Mouse (Mus musculus): ENCODE results near the gene C730034F03Rik. TPM values are rescaled to one million over a fixed set of nuclear protein-coding genes. Genes with fewer than 3 reads are reported as not detected.

C730034F03Rik gene
- 1.7 and 2.2 TPM in 2 replicates for polyA plus RNA-seq (2014; fragmentation: Nextera tagmentation; extraction: Ambion mirVana)

DNA sequence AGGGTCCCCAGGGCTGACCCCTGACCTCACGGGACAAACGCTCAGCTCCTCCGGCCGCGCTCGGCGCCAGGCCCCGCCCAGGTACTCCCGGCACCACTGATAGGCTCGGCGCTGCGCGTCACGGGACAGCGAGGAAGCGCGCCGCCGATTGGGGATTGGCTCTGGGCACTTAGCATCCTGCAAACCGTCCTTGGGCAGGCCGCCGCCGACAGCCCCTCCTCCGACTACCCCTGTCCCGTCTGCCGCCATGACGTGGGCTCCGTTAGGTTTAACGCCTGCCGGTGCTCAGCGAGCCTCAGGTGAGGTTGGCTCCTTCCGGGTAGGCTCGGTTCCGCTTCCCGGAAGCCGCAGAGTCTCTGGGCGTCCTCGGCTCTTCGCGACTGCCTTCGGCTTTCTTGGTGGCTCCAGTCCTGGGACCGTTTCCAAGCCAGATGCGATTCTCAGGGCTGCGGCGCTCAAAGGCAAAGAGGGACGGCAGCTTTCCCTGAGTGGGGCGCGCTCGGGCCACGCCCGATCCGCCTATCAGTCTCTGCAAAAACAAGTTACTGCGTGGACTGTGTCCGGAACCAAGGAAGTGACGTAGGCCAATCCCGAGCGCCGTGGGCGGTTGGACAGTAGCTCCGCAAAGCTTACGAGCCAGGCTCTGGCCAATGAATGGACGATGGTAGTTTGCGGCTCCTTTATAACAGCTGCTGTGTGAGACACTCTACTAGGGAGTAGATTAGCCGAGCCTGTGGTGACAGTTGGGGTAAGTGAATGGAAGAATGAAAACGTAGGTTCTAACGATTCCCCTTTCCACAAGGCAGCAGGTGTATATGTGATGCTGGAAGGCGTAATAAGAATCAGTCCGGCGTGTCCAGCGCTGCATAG is at the start of gene C730034F03Rik, which contains the start of the genes Gm44502 and Chkb:
Gene C730034F03Rik, plus strand, starts transcription at position 238 of the 870 bp plus-strand sequence.
Gene Gm44502, minus strand, starts transcription at position 345 of the 870 bp plus-strand sequence.
Gene Chkb, minus strand, starts transcription at position 557 of the 870 bp plus-strand sequence.
- under 1% methylated on average over 66 of the region's 70 CpGs for WGBS

DNA sequence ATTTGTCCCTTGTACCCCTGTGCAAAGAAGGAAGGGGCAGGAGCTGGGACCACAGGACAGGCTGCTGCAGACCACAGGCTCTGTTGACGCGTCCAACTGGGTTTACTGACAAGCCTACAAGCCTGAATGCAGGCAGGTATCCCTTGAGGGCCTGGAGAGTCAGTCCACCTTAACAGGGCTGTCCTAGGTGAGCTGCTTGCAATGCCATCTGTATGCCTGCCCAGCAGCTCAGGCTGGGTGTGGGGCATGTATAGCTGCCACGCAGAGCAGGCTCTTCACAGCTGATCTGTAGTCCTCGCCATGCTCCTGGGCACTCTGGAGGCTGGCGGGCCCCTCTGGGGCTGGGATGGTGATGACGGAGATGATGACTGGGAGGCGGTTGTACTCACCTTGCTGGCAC is 44.8 kb upstream of the C730034F03Rik start, which contains the start of gene Klhdc7b:
Gene Klhdc7b, plus strand, starts transcription at position 301 of the 400 bp plus-strand sequence.
- Histone ChIP-seq H3K36me3 (ENCODE audit: control insufficient read depth, insufficient read depth, low read length) (no peaks in the 10 kb centered on the region), H3K27ac (ENCODE audit: low read depth) (no peak within 1 kb of the TSS), H3K4me1 (replicated peaks; ENCODE audit: control insufficient read depth, insufficient read depth, low read length) (peaks cover under 1% of the 10 kb centered on the region), H3K4me3 (ENCODE audit: low read depth, low read length) (no peak within 1 kb of the TSS), H3K27me3 (replicated peaks; ENCODE audit: control insufficient read depth, insufficient read depth, low read length) (peaks cover 11% of the 10 kb centered on the region), H3K4me2 (ENCODE audit: low read length) (no peak within 1 kb of the TSS), H3K9ac (ENCODE audit: low read length) (no peak within 1 kb of the TSS), H3K9me3 (ENCODE audit: control insufficient read depth, low read length) (no peaks in the 10 kb centered on the region)
- ATAC-seq (replicated peaks; ENCODE audit: low FRiP score, low TSS enrichment, low read depth), result no peak
- no peak for DNase-seq (ENCODE audit: low spot score)
- WGBS, result 82% methylated on average over 7 of the region's 7 CpGs

More for the DNA sequence above, at the start of gene C730034F03Rik, which contains the start of the genes Gm44502 and Chkb:
- H3K4me2 ChIP-seq (ENCODE audit: low read length), result peak within 1 kb of the TSS; percentile 90
- peak; percentile 95 for DNase-seq (ENCODE audit: low spot score)
- H3K4me1 ChIP-seq (replicated peaks; ENCODE audit: control insufficient read depth, insufficient read depth, low read length), result peaks cover 14% of the 10 kb centered on the region; the same call in 1 of the 2 replicates
- H3K36me3 ChIP-seq (ENCODE audit: control insufficient read depth, insufficient read depth, low read length), result peaks cover 23% of the 10 kb centered on the region
- H3K27me3 ChIP-seq (replicated peaks; ENCODE audit: control insufficient read depth, insufficient read depth, low read length), result no peaks in the 10 kb centered on the region
- peak within 1 kb of the TSS; percentile 95 for H3K27ac ChIP-seq (ENCODE audit: low read depth)
- peak within 1 kb of the TSS; percentile 89 for H3K4me3 ChIP-seq (ENCODE audit: low read depth, low read length)
- peak within 1 kb of the TSS; percentile 83 for H3K9ac ChIP-seq (ENCODE audit: low read length)
- ATAC-seq (replicated peaks; ENCODE audit: low FRiP score, low TSS enrichment, low read depth), result peak; percentile 95
- H3K9me3 ChIP-seq (ENCODE audit: control insufficient read depth, low read length), result no peaks in the 10 kb centered on the region

DNA sequence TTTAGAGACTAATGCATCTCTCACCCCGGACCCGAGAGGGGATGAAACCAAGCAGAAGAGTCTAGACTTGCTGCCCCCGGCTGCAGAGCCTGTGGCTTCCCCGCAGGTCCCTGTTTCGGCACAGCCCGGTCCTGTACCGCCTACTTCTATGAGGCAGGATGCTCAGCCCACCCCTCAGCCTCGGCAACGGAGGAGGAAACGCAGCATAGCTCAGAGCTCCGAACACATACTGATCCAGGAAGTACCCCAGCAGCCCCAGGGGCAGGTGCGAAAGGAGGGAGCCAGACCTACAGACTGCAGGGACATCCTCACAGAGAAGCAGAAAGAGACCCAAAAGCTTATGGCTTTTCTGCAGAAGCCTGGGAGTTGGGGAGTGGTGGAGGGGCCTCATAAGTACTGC is 42.3 kb upstream of the C730034F03Rik start:
- WGBS, result 38% methylated on average over 12 of the region's 12 CpGs

DNA sequence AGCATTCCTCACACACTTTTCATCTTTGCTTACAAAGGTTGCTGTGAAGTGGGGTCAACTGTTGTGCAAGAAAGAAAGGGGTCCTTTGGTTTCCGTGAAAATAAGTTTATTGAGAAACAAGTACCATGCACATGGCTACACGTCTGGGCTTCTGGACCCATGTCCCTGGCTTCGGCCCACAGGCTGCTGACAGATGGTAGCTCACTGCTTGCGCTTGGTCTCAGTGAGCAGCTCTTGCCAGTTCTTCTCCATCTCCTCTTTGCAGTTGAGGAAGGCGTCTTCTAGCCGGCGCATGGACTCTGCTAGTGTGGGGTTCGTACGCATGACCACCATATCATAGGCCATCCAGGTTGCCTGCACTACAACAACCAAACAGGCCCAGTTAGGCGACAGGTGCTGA is 39.3 kb upstream of the C730034F03Rik start:
- Histone ChIP-seq H3K27ac (ENCODE audit: low read depth) (no peak overlapping the region), H3K9ac (ENCODE audit: low read length) (no peak overlapping the region), H3K4me1 (replicated peaks; ENCODE audit: control insufficient read depth, insufficient read depth, low read length) (no peaks in the 10 kb centered on the region), H3K27me3 (replicated peaks; ENCODE audit: control insufficient read depth, insufficient read depth, low read length) (no peaks in the 10 kb centered on the region), H3K9me3 (ENCODE audit: control insufficient read depth, low read length) (no peaks in the 10 kb centered on the region), H3K4me3 (ENCODE audit: low read depth, low read length) (no peak overlapping the region), H3K4me2 (ENCODE audit: low read length) (no peak overlapping the region), H3K36me3 (ENCODE audit: control insufficient read depth, insufficient read depth, low read length) (no peaks in the 10 kb centered on the region)
- ATAC-seq (replicated peaks; ENCODE audit: low FRiP score, low TSS enrichment, low read depth), result no peak
- no peak for DNase-seq (ENCODE audit: low spot score)
- 93% methylated on average over 10 of the region's 10 CpGs for WGBS

More for the DNA sequence above, 42.3 kb upstream of the C730034F03Rik start:
- Histone ChIP-seq H3K9ac (ENCODE audit: low read length) (no peak overlapping the region), H3K36me3 (ENCODE audit: control insufficient read depth, insufficient read depth, low read length) (no peaks in the 10 kb centered on the region), H3K4me1 (replicated peaks; ENCODE audit: control insufficient read depth, insufficient read depth, low read length) (no peaks in the 10 kb centered on the region), H3K9me3 (ENCODE audit: control insufficient read depth, low read length) (no peaks in the 10 kb centered on the region), H3K4me3 (ENCODE audit: low read depth, low read length) (no peak overlapping the region), H3K4me2 (ENCODE audit: low read length) (no peak overlapping the region), H3K27ac (ENCODE audit: low read depth) (no peak overlapping the region), H3K27me3 (replicated peaks; ENCODE audit: control insufficient read depth, insufficient read depth, low read length) (no peaks in the 10 kb centered on the region)
- ATAC-seq (replicated peaks; ENCODE audit: low FRiP score, low TSS enrichment, low read depth) (no peak), DNase-seq (ENCODE audit: low spot score) (no peak)

DNA sequence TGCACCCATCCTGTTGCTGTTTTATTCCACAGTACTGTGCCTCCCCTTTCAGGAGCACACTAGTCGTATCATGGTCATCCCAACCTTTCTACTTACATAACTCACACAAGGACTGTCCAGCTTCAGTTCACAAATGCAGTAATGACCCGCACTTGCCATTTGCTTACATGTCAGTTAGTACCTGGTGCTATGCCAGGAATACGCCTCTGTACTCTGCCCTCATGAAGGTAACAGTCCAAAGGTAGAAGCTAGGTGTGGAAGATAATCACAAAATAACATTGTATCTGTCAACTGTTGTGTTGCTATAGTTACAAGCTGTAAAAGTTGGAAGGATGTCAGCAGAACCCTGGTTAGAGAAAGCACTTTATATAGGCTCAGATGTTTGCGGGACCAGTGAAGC is 32.5 kb upstream of the C730034F03Rik start:
- no peaks in the 10 kb centered on the region for H3K9me3 ChIP-seq (ENCODE audit: control insufficient read depth, low read length)
- H3K27me3 ChIP-seq (replicated peaks; ENCODE audit: control insufficient read depth, insufficient read depth, low read length), result no peaks in the 10 kb centered on the region
- DNase-seq (ENCODE audit: low spot score) (no peak), ATAC-seq (replicated peaks; ENCODE audit: low FRiP score, low TSS enrichment, low read depth) (0 out of 2 replicates have a peak, but pooled peaks have one; percentile 40)
- no peak overlapping the region for H3K27ac ChIP-seq (ENCODE audit: low read depth)
- no peaks in the 10 kb centered on the region for H3K36me3 ChIP-seq (ENCODE audit: control insufficient read depth, insufficient read depth, low read length)
- H3K4me3 ChIP-seq (ENCODE audit: low read depth, low read length), result no peak overlapping the region
- H3K4me1 ChIP-seq (replicated peaks; ENCODE audit: control insufficient read depth, insufficient read depth, low read length), result no peaks in the 10 kb centered on the region
- WGBS, result 84% methylated on average over 4 of the region's 4 CpGs
- no peak overlapping the region for H3K4me2 ChIP-seq (ENCODE audit: low read length)
- H3K9ac ChIP-seq (ENCODE audit: low read length), result no peak overlapping the region

DNA sequence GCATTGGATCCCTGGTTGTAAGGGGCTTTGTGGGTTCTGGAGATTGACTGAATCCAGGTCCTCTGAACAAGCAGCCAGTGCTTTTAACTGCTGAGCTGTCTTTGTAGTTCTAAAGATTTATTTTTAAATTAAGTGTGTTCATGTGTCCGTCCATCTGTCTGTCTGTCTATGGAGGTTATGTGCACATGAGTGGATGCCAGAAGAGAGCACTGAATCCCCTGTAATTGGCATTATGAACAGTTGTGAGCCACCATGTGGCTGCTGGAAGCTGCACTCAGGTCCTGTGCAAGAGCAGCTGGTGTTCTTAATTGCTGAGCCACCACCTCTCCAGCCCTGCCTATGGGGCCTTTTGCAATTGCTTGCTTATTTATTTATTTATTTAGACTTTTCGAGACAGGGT is 31.2 kb upstream of the C730034F03Rik start:
- Histone ChIP-seq H3K4me3 (ENCODE audit: low read depth, low read length) (no peak overlapping the region), H3K27me3 (replicated peaks; ENCODE audit: control insufficient read depth, insufficient read depth, low read length) (no peaks in the 10 kb centered on the region), H3K27ac (ENCODE audit: low read depth) (no peak overlapping the region), H3K9me3 (ENCODE audit: control insufficient read depth, low read length) (no peaks in the 10 kb centered on the region), H3K4me2 (ENCODE audit: low read length) (no peak overlapping the region), H3K36me3 (ENCODE audit: control insufficient read depth, insufficient read depth, low read length) (no peaks in the 10 kb centered on the region), H3K9ac (ENCODE audit: low read length) (no peak overlapping the region), H3K4me1 (replicated peaks; ENCODE audit: control insufficient read depth, insufficient read depth, low read length) (no peaks in the 10 kb centered on the region)
- no peak for ATAC-seq (replicated peaks; ENCODE audit: low FRiP score, low TSS enrichment, low read depth)
- 92% methylated on average over 2 of the region's 2 CpGs for WGBS
- DNase-seq (ENCODE audit: low spot score), result no peak

DNA sequence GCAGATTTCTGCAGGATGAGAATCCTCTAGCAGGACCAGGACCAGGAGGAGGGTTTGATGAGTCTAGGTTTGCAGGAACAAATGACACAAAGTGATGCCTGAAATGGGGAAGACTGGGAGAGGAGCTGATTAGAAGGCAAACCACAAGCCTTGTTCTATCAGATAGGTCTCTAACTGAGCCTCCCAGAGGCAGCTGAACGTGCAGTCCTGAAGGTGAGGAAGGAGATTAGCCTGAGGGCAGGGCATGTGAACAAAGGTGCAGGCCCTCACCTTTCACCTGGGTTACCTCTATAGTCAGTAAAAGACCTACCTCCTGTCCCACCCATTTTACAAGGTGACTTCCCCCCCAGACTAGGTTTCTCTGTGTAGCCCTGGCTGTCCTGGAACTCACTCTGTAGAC is 29.7 kb upstream of the C730034F03Rik start:
- no peaks in the 10 kb centered on the region for H3K4me1 ChIP-seq (replicated peaks; ENCODE audit: control insufficient read depth, insufficient read depth, low read length)
- H3K36me3 ChIP-seq (ENCODE audit: control insufficient read depth, insufficient read depth, low read length), result no peaks in the 10 kb centered on the region
- H3K4me2 ChIP-seq (ENCODE audit: low read length), result no peak overlapping the region
- ATAC-seq (replicated peaks; ENCODE audit: low FRiP score, low TSS enrichment, low read depth) (no peak), DNase-seq (ENCODE audit: low spot score) (no peak)
- no peak overlapping the region for H3K4me3 ChIP-seq (ENCODE audit: low read depth, low read length)
- H3K27ac ChIP-seq (ENCODE audit: low read depth), result no peak overlapping the region
- H3K27me3 ChIP-seq (replicated peaks; ENCODE audit: control insufficient read depth, insufficient read depth, low read length), result no peaks in the 10 kb centered on the region
- no peaks in the 10 kb centered on the region for H3K9me3 ChIP-seq (ENCODE audit: control insufficient read depth, low read length)
- no peak overlapping the region for H3K9ac ChIP-seq (ENCODE audit: low read length)
- 59% methylated on average over 1 of the region's 1 CpGs for WGBS

DNA sequence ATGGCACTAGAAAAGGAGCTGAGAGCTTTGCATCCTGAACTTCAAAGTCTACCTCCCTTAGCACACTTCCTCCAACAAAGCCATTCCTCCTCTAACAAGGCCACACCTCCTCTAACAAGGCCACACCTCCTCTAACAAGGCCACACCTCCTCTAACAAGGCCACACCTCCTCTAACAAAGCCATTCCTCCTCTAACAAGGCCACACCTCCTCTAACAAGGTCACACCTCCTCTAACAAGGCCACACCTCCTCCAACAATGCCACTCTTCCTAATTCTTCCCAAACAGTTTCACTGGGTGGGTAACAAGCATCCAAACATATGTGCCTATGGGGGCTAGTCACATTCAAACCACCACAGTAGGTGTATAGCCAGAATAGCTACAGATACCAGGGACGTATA is 26.9 kb upstream of the C730034F03Rik start:
- H3K27ac ChIP-seq (ENCODE audit: low read depth), result no peak overlapping the region
- no peak overlapping the region for H3K4me3 ChIP-seq (ENCODE audit: low read depth, low read length)
- DNase-seq (ENCODE audit: low spot score), result no peak
- no peaks in the 10 kb centered on the region for H3K36me3 ChIP-seq (ENCODE audit: control insufficient read depth, insufficient read depth, low read length)
- 88% methylated on average over 1 of the region's 1 CpGs for WGBS
- ATAC-seq (replicated peaks; ENCODE audit: low FRiP score, low TSS enrichment, low read depth), result no peak
- H3K4me2 ChIP-seq (ENCODE audit: low read length), result no peak overlapping the region
- H3K9ac ChIP-seq (ENCODE audit: low read length), result no peak overlapping the region
- no peaks in the 10 kb centered on the region for H3K27me3 ChIP-seq (replicated peaks; ENCODE audit: control insufficient read depth, insufficient read depth, low read length)
- no peaks in the 10 kb centered on the region for H3K4me1 ChIP-seq (replicated peaks; ENCODE audit: control insufficient read depth, insufficient read depth, low read length)
- peaks cover 4% of the 10 kb centered on the region; the same call in 1 of the 2 replicates for H3K9me3 ChIP-seq (ENCODE audit: control insufficient read depth, low read length)

All from intestine, embryonic 14.5 days (tissue).